Mouse (Mus musculus) ES-Bruce4 (cell line): ENCODE results near the gene Ltc4s.

Experiments
- CTCF ChIP-seq: IDR thresholded peaks from one replicate; pipeline ENCODE4 v1.8.1; 2011; ENCODE audit warnings: low read depth, low read length
- EP300 ChIP-seq: IDR thresholded peaks from 2 replicates; pipeline ENCODE4 v1.6.1; 2011; ENCODE audit warnings: low read depth, low read length; ENCODE audit not compliant: insufficient read depth
- POLR2A ChIP-seq: IDR thresholded peaks from one replicate; pipeline ENCODE4 v1.8.1; 2011; ENCODE audit warnings: low read length; ENCODE audit not compliant: insufficient read depth

GRCm38 (mm10) chr11:50227736-50228135, 10.7 kb downstream of the Ltc4s start:
- TF ChIP-seq POLR2A (no peak), CTCF (no peak), EP300 (no peak)
